Mouse (Mus musculus) limb, embryonic 11.5 days (tissue): ENCODE measurements at regions not wholly inside any gene's neighbourhood (a gene's known extent, or its start where the extent isn't known, plus 50 kb on each side); places are given as distances from the start of the nearest gene placed in this dataset.

Experiments
- ATAC-seq: fragments of 200-750 bp; cut with Nextera tagmentation; 2 replicates; pipeline ENCODE4 v1.8.0; 2017; ENCODE audit warnings: low read depth; ENCODE audit not compliant: insufficient number of reproducible peaks, low FRiP score, low TSS enrichment
- DNase-seq: peaks from one replicate; pipeline ENCODE4 v3.0.0-alpha.2; 2015; ENCODE audit warnings: low spot score
- H3K27ac ChIP-seq: fragments of 300-500 bp; sonication (generic); replicated peaks from 2 replicates; pipeline ENCODE4 v1.5.1; 2014; ENCODE audit warnings: low read depth, mild to moderate bottlenecking, low read length
- H3K27me3 ChIP-seq: fragments of 300-500 bp; sonication (generic); 2 replicates; pipeline ENCODE4 v1.6.1; 2014; ENCODE audit warnings: mild to moderate bottlenecking, low read length, mixed read lengths; ENCODE audit not compliant: control insufficient read depth, insufficient read depth
- H3K36me3 ChIP-seq: fragments of 300-500 bp; sonication (generic); 2 replicates; pipeline ENCODE4 v1.6.1; 2014; ENCODE audit warnings: mild to moderate bottlenecking, low read length, moderate library complexity, mixed read lengths; ENCODE audit not compliant: control insufficient read depth, insufficient read depth
- H3K4me1 ChIP-seq: fragments of 300-500 bp; sonication (generic); 2 replicates; pipeline ENCODE4 v1.6.1; 2014; ENCODE audit warnings: low read length, mixed read lengths; ENCODE audit not compliant: control insufficient read depth, insufficient read depth
- H3K4me2 ChIP-seq: fragments of 300-500 bp; sonication (generic); 2 replicates; pipeline ENCODE4 v1.6.1; 2014; ENCODE audit warnings: low read depth, mild to moderate bottlenecking, moderate library complexity; ENCODE audit not compliant: severe bottlenecking
- H3K4me3 ChIP-seq: fragments of 300-500 bp; sonication (generic); 2 replicates; pipeline ENCODE4 v1.5.1; 2014; ENCODE audit warnings: low read depth, low read length
- H3K9ac ChIP-seq: fragments of 300-500 bp; sonication (generic); 2 replicates; pipeline ENCODE4 v1.6.1; 2014; ENCODE audit warnings: mild to moderate bottlenecking, low read length
- H3K9me3 ChIP-seq: fragments of 300-500 bp; sonication (generic); 2 replicates; pipeline ENCODE4 v1.6.1; 2016; ENCODE audit warnings: low read length; ENCODE audit not compliant: control insufficient read depth
- WGBS: fragments of 180-500 bp; shearing (Covaris S2); extraction: QIAGEN DNeasy Blood & Tissue Kit; methylation state at CpG from one replicate; pipeline ENCODE4 v1.1.7; 2014; 5-methylcytosine and 5-hydroxymethylcytosine counted together

- H3K4me3 ChIP-seq: no peak overlapping the region
- no peak overlapping the region for H3K9ac ChIP-seq
- ATAC-seq (no peak), DNase-seq (no peak)
- H3K27me3 ChIP-seq: no peaks in the 10 kb centered on the region
- no peaks in the 10 kb centered on the region for H3K9me3 ChIP-seq
- no peaks in the 10 kb centered on the region for H3K36me3 ChIP-seq
- no peak overlapping the region for H3K27ac ChIP-seq
- H3K4me1 ChIP-seq: no peaks in the 10 kb centered on the region
- no peak overlapping the region for H3K4me2 ChIP-seq
- 73% methylated on average over 1 of the region's 1 CpGs for WGBS
Observed at GRCm38 (mm10) chr14:52547933-52548332, 52.4 kb upstream of the Olfr1507 start.
